Mouse (Mus musculus): ENCODE results near the gene Olfr411.
A peak's percentile ranks its signal among the peaks of the same experiment; 100 is the strongest.

The Olfr411 gene

GRCm38 (mm10) chr11:74352550-74352949 lies at the start of gene Olfr411:
TSS of gene Olfr411 (minus strand) at chr11:74352650.
- DNase-seq: no peak

GRCm38 (mm10) chr11:74402126-74402525 lies 49.7 kb upstream of the Olfr411 start:
- no peak for DNase-seq

- DNase-seq: peak; percentile 89
These were observed 43.1 kb upstream of the Olfr411 start for GRCm38 (mm10) chr11:74395583-74395982.

- peak; percentile 91 for DNase-seq
These were observed 41.0 kb upstream of the Olfr411 start for GRCm38 (mm10) chr11:74393489-74393888.

GRCm38 (mm10) chr11:74392903-74393302 lies 40.5 kb upstream of the Olfr411 start:
- DNase-seq: peak; percentile 79

GRCm38 (mm10) chr11:74391899-74392298 lies 39.4 kb upstream of the Olfr411 start:
- peak; percentile 79 for DNase-seq

- peak; percentile 92 for DNase-seq
These were observed 34.8 kb upstream of the Olfr411 start for GRCm38 (mm10) chr11:74387203-74387602.

- no peak for DNase-seq
These were observed 33.2 kb upstream of the Olfr411 start for GRCm38 (mm10) chr11:74385674-74386073.

GRCm38 (mm10) chr11:74379166-74379873 lies 26.9 kb upstream of the Olfr411 start:
- peak; percentile 59 for DNase-seq

GRCm38 (mm10) chr11:74376847-74377246 lies 24.4 kb upstream of the Olfr411 start:
- DNase-seq: peak; percentile 70

- peak; percentile 88 for DNase-seq
These were observed 19.1 kb upstream of the Olfr411 start for GRCm38 (mm10) chr11:74371393-74372100.

GRCm38 (mm10) chr11:74361769-74362168 lies 9.3 kb upstream of the Olfr411 start, which contains the start of gene Olfr412:
TSS of gene Olfr412 (plus strand) at chr11:74362069.
- no peak for DNase-seq

GRCm38 (mm10) chr11:74337931-74338330 lies 14.5 kb downstream of the Olfr411 start, which contains the start of gene Olfr410:
TSS of gene Olfr410 (minus strand) at chr11:74338031.
- no peak for DNase-seq

- no peak for DNase-seq
These were observed 23.7 kb downstream of the Olfr411 start for GRCm38 (mm10) chr11:74328781-74329180.

- DNase-seq: no peak
These were observed 26.4 kb downstream of the Olfr411 start for GRCm38 (mm10) chr11:74326044-74326443.

Data from heart, adult 11 months (tissue).